Mouse (Mus musculus) lung, postnatal 4 days (tissue): ENCODE data around the gene Rapgef2.

Experiments used
- DNase-seq, 2 experiments: peaks; one replicate each; pipeline ENCODE4 v3.0.0; 2021

Rapgef2 gene

DNA sequence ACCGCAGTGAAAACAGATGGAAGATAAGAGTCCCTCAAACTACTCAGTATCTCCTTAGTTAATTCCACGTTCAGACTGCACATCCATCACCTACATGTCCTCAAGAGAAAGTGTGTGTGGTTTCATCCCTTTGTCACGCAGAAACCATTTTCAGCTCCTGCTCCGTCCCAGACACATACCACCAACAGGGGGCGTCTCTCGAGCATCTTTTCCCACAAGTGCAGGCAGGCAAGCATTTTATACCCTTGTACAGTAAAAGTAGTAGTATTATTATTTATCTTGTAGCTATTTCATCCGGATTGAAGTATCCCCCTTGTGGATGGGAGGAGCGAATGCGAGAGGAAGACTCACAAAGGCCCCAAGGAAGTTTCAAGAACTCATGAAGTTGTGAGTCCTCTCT is 269.5 kb downstream of the Rapgef2 start:
- DNase-seq = no peak

DNA sequence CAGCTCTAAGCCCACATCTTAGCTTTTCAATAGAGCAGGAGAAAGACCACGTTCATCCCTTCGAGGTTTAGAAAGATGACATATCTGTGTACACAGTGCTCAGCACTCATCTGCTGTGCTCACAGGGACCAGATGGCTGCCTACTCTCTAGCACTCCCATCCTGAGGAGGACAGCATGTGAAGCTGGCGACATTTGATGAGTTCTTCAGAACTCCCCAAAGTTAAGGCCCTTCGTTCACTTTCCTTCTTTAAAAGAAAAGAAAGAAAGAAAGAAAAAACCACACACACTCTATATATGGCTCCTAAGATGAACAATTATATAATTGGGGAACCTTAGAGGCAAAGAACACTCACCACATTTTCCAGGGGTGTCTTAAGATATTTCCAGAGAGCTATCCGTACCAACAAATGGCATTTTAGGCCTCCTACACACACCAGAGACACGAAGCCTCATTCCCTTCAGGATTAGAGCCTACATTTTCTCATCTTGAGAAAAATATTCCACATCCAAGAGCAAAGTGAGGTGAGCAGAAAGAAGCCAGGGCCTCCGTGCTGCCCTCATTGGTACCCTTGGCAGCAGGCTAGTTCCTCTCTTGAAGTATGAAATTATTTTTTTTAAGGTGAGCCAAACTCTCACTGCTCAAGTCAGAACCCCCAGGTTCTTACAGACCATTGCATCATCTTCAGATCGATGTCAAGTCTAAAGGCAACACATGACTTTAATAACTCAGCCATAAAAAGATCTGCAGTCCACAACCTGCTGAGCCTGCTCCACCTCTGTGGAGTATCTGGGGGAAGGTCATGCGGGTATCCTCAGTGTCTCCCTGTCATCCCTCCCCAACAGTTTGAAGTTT is 270.5 kb downstream of the Rapgef2 start:
- no peak for DNase-seq
